ENCODE assay signal across 31 mouse cellular contexts in genomic region chr3:151808613-151809012, GRCm38 (mm10). TPM values are rescaled to one million over a fixed set of nuclear protein-coding genes. Genes with fewer than 3 reads are reported as not detected.
DNase-seq lines count a peak whose midpoint lies in the region; TF ChIP-seq lines count a peak whose summit lies in the region.
"Had no signal": no experiment of that assay in that cellular context is flagged by ENCODE, and none has a peak within 500 bp of the region (broad histone marks: within the 10 kb centered on the region; RNA-seq: fewer than 3 reads in every experiment).

No protein-coding gene starts in this region.

- H3K27me3 ChIP-seq in kidney, adult 2 months (replicated peaks; ENCODE audit: control insufficient read depth, insufficient read depth, low read length) = no peaks in the 10 kb centered on the region
- no peaks in the 10 kb centered on the region for H3K27me3 ChIP-seq in E14TG2a.4 (ENCODE audit: insufficient read depth, low read length)
- H3K27me3 ChIP-seq: forebrain, embryonic 13.5 days; heart, embryonic 12.5 days; heart, embryonic 15.5 days; hindbrain, embryonic 13.5 days; intestine, embryonic 15.5 days had no signal

- no peaks in the 10 kb centered on the region for H3K9me3 ChIP-seq in E14TG2a.4 (ENCODE audit: low read length)
- H3K9me3 ChIP-seq: forebrain, embryonic 10.5 days; forebrain, embryonic 13.5 days; heart, embryonic 12.5 days; heart, embryonic 15.5 days; hindbrain, embryonic 10.5 days; hindbrain, embryonic 13.5 days; intestine, embryonic 15.5 days had no signal

- intact Hi-C loops in left cerebral cortex, postnatal 4 days (cut with DNase I) = no loop called here

- no peak overlapping the region for H3K4me3 ChIP-seq in kidney, adult 2 months (ENCODE audit: insufficient read depth, low read depth, low read length)
- H3K4me3 ChIP-seq in E14TG2a.4 (replicated peaks; ENCODE audit: low read length) = no peak overlapping the region
- H3K4me3 ChIP-seq: forebrain, embryonic 10.5 days; forebrain, embryonic 13.5 days; heart, embryonic 12.5 days; heart, embryonic 15.5 days; hindbrain, embryonic 10.5 days; hindbrain, embryonic 13.5 days; intestine, embryonic 15.5 days had no signal

- TF ChIP-seq POLR2A in kidney, adult 2 months (IDR thresholded peaks at IDR 0.05; ENCODE audit: low read depth, low read length) = no peak

- 77% methylated on average over 2 of the region's 2 CpGs for WGBS in kidney, adult 2 months

- TF ChIP-seq CTCF in kidney, adult 2 months (conservative IDR thresholded peaks at IDR 0.05; ENCODE audit: insufficient read depth, insufficient read length, low read depth, low read length) = peak; percentile 25; the same call in 1 of the 2 replicates
- TF ChIP-seq CTCF in E14TG2a.4 (conservative IDR thresholded peaks at IDR 0.05; ENCODE audit: low read length) = 0 out of 2 replicates have a peak, but pooled peaks have one; percentile 4

- no peaks in the 10 kb centered on the region for H3K4me1 ChIP-seq in kidney, adult 2 months (ENCODE audit: control insufficient read depth, insufficient read depth, low read length)
- H3K4me1 ChIP-seq in E14TG2a.4 (replicated peaks; ENCODE audit: low read depth, low read length) = no peaks in the 10 kb centered on the region
- H3K4me1 ChIP-seq: forebrain, embryonic 10.5 days; forebrain, embryonic 13.5 days; heart, embryonic 12.5 days; heart, embryonic 15.5 days; hindbrain, embryonic 10.5 days; hindbrain, embryonic 13.5 days; intestine, embryonic 15.5 days had no signal

- no peak overlapping the region for H3K27ac ChIP-seq in kidney, adult 2 months (ENCODE audit: insufficient read depth, low read depth, low read length)
- H3K27ac ChIP-seq: forebrain, embryonic 10.5 days; forebrain, embryonic 13.5 days; heart, embryonic 15.5 days; hindbrain, embryonic 10.5 days; hindbrain, embryonic 13.5 days; intestine, embryonic 15.5 days had no signal

- no peak for DNase-seq in kidney, adult 2 months
- no peak for DNase-seq in kidney, adult 18-20 months
- DNase-seq in 416B (ENCODE audit: low read depth) = peak; percentile 4
- DNase-seq in yolk sac, embryonic 10.5 days (ENCODE audit: low spot score) = no peak
- DNase-seq in left cerebral cortex, postnatal 4 days = no peak
- DNase-seq: adrenal gland, adult 2 months; adrenal gland, postnatal 14 days; cerebellum, adult 11 months; cerebellum, adult 2 months; cerebellum, adult 9-11 months; gastrocnemius, postnatal 10 days; heart, postnatal 10 days; heart, postnatal 36 days had no signal

- H3K36me3 ChIP-seq in kidney, adult 2 months (ENCODE audit: control insufficient read depth, insufficient read depth, low read length) = no peaks in the 10 kb centered on the region
- no peaks in the 10 kb centered on the region for H3K36me3 ChIP-seq in E14TG2a.4 (ENCODE audit: insufficient read depth, low read length)
- H3K36me3 ChIP-seq: forebrain, embryonic 10.5 days; G1E; heart, embryonic 12.5 days; heart, embryonic 15.5 days; hindbrain, embryonic 10.5 days; hindbrain, embryonic 13.5 days; intestine, embryonic 15.5 days had no signal

RNA-seq across cellular contexts. Expression of gene Ptgfr, which starts 28.8 kb away (rescaled TPM):
- 9.4 and 9.6 TPM in 2 replicates for polyA plus RNA-seq in kidney, adult 2 months (2012; rRNA removed)
- total RNA-seq in left cerebral cortex, postnatal 4 days (2021) = 1 to 10 TPM; 1.3 to 1.8 TPM
- polyA plus RNA-seq: CD4-positive, CD25-positive, alpha-beta regulatory T cell, adult 4 months; G1E had no signal

RNA-seq across cellular contexts. Expression of gene Ifi44l, which starts 45.9 kb away (rescaled TPM):
- polyA plus RNA-seq in kidney, adult 2 months (2012; rRNA removed) = 0.16 and 0.27 TPM in 2 replicates
- not detected for total RNA-seq in left cerebral cortex, postnatal 4 days (2021)
- total RNA-seq: adrenal gland, adult 2 months; adrenal gland, postnatal 14 days; adrenal gland, postnatal 4 days; G1E; gastrocnemius, adult 18-20 months; gastrocnemius, postnatal 10 days; gastrocnemius, postnatal 4 days; heart, postnatal 10 days; heart, postnatal 36 days had no signal
- polyA plus RNA-seq: adrenal gland, adult 2 months; C2C12; cerebellum, adult 2 months; embryonic facial prominence, embryonic 11.5 days; embryonic facial prominence, embryonic 14.5 days; forebrain, embryonic 10.5 days; forebrain, embryonic 13.5 days; forebrain, embryonic 16.5 days; G1E; heart, embryonic 12.5 days; heart, embryonic 15.5 days; hindbrain, embryonic 10.5 days; hindbrain, embryonic 13.5 days; hindbrain, embryonic 16.5 days; intestine, embryonic 15.5 days had no signal

RNA-seq across cellular contexts. Expression of gene Ifi44, which starts 58.9 kb away (rescaled TPM):
- polyA plus RNA-seq in kidney, adult 2 months (2012; rRNA removed) = 11.3 and 15.8 TPM in 2 replicates
- not detected for total RNA-seq in left cerebral cortex, postnatal 4 days (2021)
- total RNA-seq: gastrocnemius, adult 18-20 months had no signal
- polyA plus RNA-seq: C2C12; forebrain, embryonic 10.5 days; forebrain, embryonic 13.5 days; forebrain, embryonic 16.5 days; G1E; hindbrain, embryonic 10.5 days had no signal
